Mouse (Mus musculus) gastrocnemius, postnatal 14 days (tissue): ENCODE data around the gene Ddx4. TPM values are rescaled to one million over a fixed set of nuclear protein-coding genes. Genes with fewer than 3 reads are reported as not detected.

Experiments used
- DNase-seq: peaks from one replicate; pipeline ENCODE4 v3.0.0; 2021; ENCODE audit warnings: mixed read lengths
- intact Hi-C: fragments of 180-260 bp; cut with DNase I; formaldehyde crosslinking; loops from one replicate; pipeline ENCODE4 v1.15.1; 2025; ENCODE audit warnings: low total_unique reads
- total RNA-seq, 2 experiments: library from RNA; stranded (reverse); gene quantifications; 2 replicates each; pipeline ENCODE4 v1.2.3; 2021

Ddx4 gene
- total RNA-seq, 2 experiments from 2014 or later, result not detected

- DNase-seq, result no peak
- intact Hi-C loops, result no loop called here
Observed at GRCm38 (mm10) chr13:112573800-112574199, 78.5 kb downstream of the Ddx4 start.

- intact Hi-C loops, result no loop called here
- no peak for DNase-seq
Observed at GRCm38 (mm10) chr13:112570768-112571167, 81.5 kb downstream of the Ddx4 start.

- no peak for DNase-seq
- intact Hi-C loops, result no loop called here
Observed at GRCm38 (mm10) chr13:112569606-112570005, 82.7 kb downstream of the Ddx4 start.

- intact Hi-C loops, result no loop called here
- no peak for DNase-seq
Observed at GRCm38 (mm10) chr13:112560554-112561138, 91.6 kb downstream of the Ddx4 start.

GRCm38 (mm10) chr13:112556501-112556900 is 95.8 kb downstream of the Ddx4 start:
- intact Hi-C loops, result no loop called here
- DNase-seq, result no peak

GRCm38 (mm10) chr13:112553304-112553703 is 99.0 kb downstream of the Ddx4 start:
- intact Hi-C loops, result no loop called here
- no peak for DNase-seq

- intact Hi-C loops, result no loop called here
Observed at GRCm38 (mm10) chr13:112551641-112552548, 100.4 kb downstream of the Ddx4 start.

More at GRCm38 (mm10) chr13:112551641-112552548, 100.4 kb downstream of the Ddx4 start:
- no peak for DNase-seq

Other genes starting within 250 kb of the Ddx4 start
- 100 to 1,000 TPM; 112 to 121 TPM for gene Il6st, start 188.4 kb downstream of the Ddx4 start, total RNA-seq
- under 1 TPM; 0.10 to 0.16 TPM for gene Il31ra, start 58.1 kb downstream of the Ddx4 start, total RNA-seq
- 1 to 10 TPM; 4.1 to 6.2 TPM for gene Slc38a9, start 8.3 kb upstream of the Ddx4 start, total RNA-seq
- 10 to 100 TPM; 57.8 to 63.2 TPM for gene Plpp1, start 148.3 kb upstream of the Ddx4 start, total RNA-seq